Mouse (Mus musculus): ENCODE measurements at regions not wholly inside any gene's neighbourhood (a gene's known extent, or its start where the extent isn't known, plus 50 kb on each side); places are given as distances from the start of the nearest gene placed in this dataset.

DNA sequence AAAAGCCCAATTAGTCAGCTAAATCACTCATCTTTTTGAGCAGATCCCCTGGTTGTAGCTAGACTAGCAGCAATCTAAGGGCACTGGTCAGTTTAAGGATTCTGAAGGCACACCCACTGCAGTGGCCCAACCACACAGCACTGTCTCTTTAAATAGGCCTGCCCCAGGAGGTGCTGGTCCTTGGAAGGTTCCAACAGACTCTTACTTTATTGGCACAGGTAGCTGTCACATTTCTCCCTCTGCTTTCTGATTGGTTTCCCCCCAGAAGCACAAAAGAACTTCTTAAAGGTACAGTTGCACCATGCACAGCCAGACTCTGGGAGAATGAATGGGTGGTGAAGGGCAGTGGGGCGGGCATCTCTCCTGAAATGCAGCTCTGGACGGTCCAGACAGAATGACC lies 157.1 kb upstream of the Lemd2 start:
- no peak for TF ChIP-seq MXI1 (IDR thresholded peaks at IDR 0.05; ENCODE audit: low read depth, low read length)
- no peak for TF ChIP-seq EP300 (IDR thresholded peaks at IDR 0.05; ENCODE audit: low read depth in 1 of 2, low read length in 2 of 2)
- TF ChIP-seq CTCF (IDR thresholded peaks at IDR 0.05 in 2 of 3, conservative IDR thresholded peaks at IDR 0.05 in 1 of 3; ENCODE audit: control insufficient read depth in 1 of 3, insufficient read depth in 1 of 3, low read depth in 2 of 3, low read length in 3 of 3, poor library complexity in 1 of 3, severe bottlenecking in 1 of 3) = no peak
- TF ChIP-seq MAX (IDR thresholded peaks at IDR 0.05; ENCODE audit: low read length) = no peak
- no peak for TF ChIP-seq POLR2AphosphoS5 (IDR thresholded peaks at IDR 0.05; ENCODE audit: borderline replicate concordance, low read depth, low read length)
- TF ChIP-seq BHLHE40 (IDR thresholded peaks at IDR 0.05; ENCODE audit: borderline replicate concordance, low read depth, low read length) = no peak
- TF ChIP-seq POLR2A (IDR thresholded peaks at IDR 0.05; ENCODE audit: control insufficient read depth in 1 of 2, insufficient read depth in 1 of 2, low read depth in 1 of 2, low read length in 2 of 2, poor library complexity in 1 of 2) = no peak
- no peak for TF ChIP-seq UBTF (IDR thresholded peaks at IDR 0.05; ENCODE audit: borderline replicate concordance, insufficient read depth, low read depth, low read length)
- TF ChIP-seq CHD1 (IDR thresholded peaks at IDR 0.05; ENCODE audit: low read depth, low read length) = no peak
- no peak for TF ChIP-seq E2F4 (IDR thresholded peaks at IDR 0.05; ENCODE audit: borderline replicate concordance, low read depth, low read length)
